Mouse (Mus musculus): ENCODE data around the gene Elp4.

GRCm38 (mm10) chr2:105804506-105804905 lies 99.9 kb downstream of the Elp4 start:
- TF ChIP-seq POLR2A (IDR thresholded peaks at IDR 0.05; ENCODE audit: control insufficient read depth, extremely low read depth, insufficient read depth, low read length, poor library complexity): no peak
- no peak for TF ChIP-seq CTCF (IDR thresholded peaks at IDR 0.05; ENCODE audit: borderline replicate concordance, control insufficient read depth, extremely low read depth, insufficient read depth, low read length, poor library complexity)
